Mouse (Mus musculus) CH12.LX (cell line): ENCODE data around the gene Dirc2.

Experiments
- CTCF ChIP-seq, 2 experiments: IDR thresholded peaks in 1 of 2; conservative IDR thresholded peaks in 1 of 2; 2 replicates each; pipeline ENCODE4 v1.5.1; 2011 to 2012; ENCODE audit warnings: low read depth in 2 of 2, low read length in 2 of 2, improper control_type of control experiment in 1 of 2, inconsistent platforms in 1 of 2, mild to moderate bottlenecking in 1 of 2, moderate library complexity in 1 of 2
- EP300 ChIP-seq: IDR thresholded peaks from 2 replicates; pipeline ENCODE4 v1.6.1; 2011; ENCODE audit warnings: low read length, improper control_type of control experiment
- POLR2AphosphoS2 ChIP-seq: IDR thresholded peaks from 2 replicates; pipeline ENCODE4 v1.6.1; 2011; ENCODE audit warnings: low read depth, low read length, improper control_type of control experiment
- ZC3H11A ChIP-seq: IDR thresholded peaks from 2 replicates; pipeline ENCODE4 v1.6.1; 2012; ENCODE audit warnings: low read depth, mild to moderate bottlenecking, inconsistent platforms, low read length, improper control_type of control experiment

- TF ChIP-seq CTCF (conservative IDR thresholded peaks at IDR 0.05 in 1 of 2, IDR thresholded peaks at IDR 0.05 in 1 of 2; ENCODE audit: low read depth in 2 of 2, low read length in 2 of 2) (no peak), EP300 (no peak), ZC3H11A (no peak), POLR2AphosphoS2 (no peak)
Observed at GRCm38 (mm10) chr16:35685027-35685426, 84.1 kb downstream of the Dirc2 start.
